Mouse (Mus musculus): ENCODE data around the gene Tex44.
"Not testable (repeated sequence)": the region's sequence is repeated elsewhere in the genome, so short reads cannot be mapped to it uniquely, and the experiment has no call there.

GRCm38 (mm10) chr1:86471504-86471961, 45.4 kb downstream of the Tex44 start:
- TF ChIP-seq CTCF (IDR thresholded peaks at IDR 0.05; ENCODE audit: borderline replicate concordance, control insufficient read depth, extremely low read depth, insufficient read depth, low read length, poor library complexity); POLR2A (IDR thresholded peaks at IDR 0.05; ENCODE audit: control insufficient read depth, extremely low read depth, insufficient read depth, low read length, poor library complexity): not testable (repeated sequence)

Data from thymus, adult 2 months (tissue).